Mouse (Mus musculus) forebrain, embryonic 11.5 days (tissue): Measurements from ENCODE around the gene Mark4. TPM values are rescaled to one million over a fixed set of nuclear protein-coding genes. Genes with fewer than 3 reads are reported as not detected.

Source experiments
- ATAC-seq: fragments of 200-750 bp; cut with Nextera tagmentation; replicated peaks from 2 replicates; pipeline ENCODE4 v1.8.0; 2017; ENCODE audit warnings: moderate TSS enrichment; ENCODE audit not compliant: low FRiP score
- DNase-seq: peaks from one replicate; pipeline ENCODE4 v3.0.0-alpha.2; 2017; ENCODE audit warnings: low spot score
- H3K27ac ChIP-seq: fragments of 300-500 bp; sonication (generic); 2 replicates; pipeline ENCODE4 v1.5.1; 2014; ENCODE audit warnings: low read depth, low read length
- H3K27me3 ChIP-seq: fragments of 300-500 bp; sonication (generic); 2 replicates; pipeline ENCODE4 v1.6.1; 2014; ENCODE audit warnings: mild to moderate bottlenecking, low read length, mixed read lengths; ENCODE audit not compliant: control insufficient read depth, insufficient read depth
- H3K36me3 ChIP-seq: fragments of 300-500 bp; sonication (generic); 2 replicates; pipeline ENCODE4 v1.6.1; 2014; ENCODE audit warnings: mild to moderate bottlenecking, low read length, moderate library complexity, mixed read lengths; ENCODE audit not compliant: control insufficient read depth, insufficient read depth
- H3K4me1 ChIP-seq: fragments of 300-500 bp; sonication (generic); replicated peaks from 2 replicates; pipeline ENCODE4 v1.6.1; 2014; ENCODE audit warnings: low read length, mixed read lengths; ENCODE audit not compliant: control insufficient read depth, insufficient read depth
- H3K4me2 ChIP-seq: fragments of 300-500 bp; sonication (generic); 2 replicates; pipeline ENCODE4 v1.6.1; 2014; ENCODE audit warnings: low read depth, mild to moderate bottlenecking, low read length, moderate library complexity, mixed read lengths; ENCODE audit not compliant: severe bottlenecking
- H3K4me3 ChIP-seq: fragments of 300-500 bp; sonication (generic); 2 replicates; pipeline ENCODE4 v1.5.1; 2014; ENCODE audit warnings: low read depth, low read length
- H3K9ac ChIP-seq: fragments of 300-500 bp; sonication (generic); 2 replicates; pipeline ENCODE4 v1.6.1; 2014; ENCODE audit warnings: low read length
- H3K9me3 ChIP-seq: fragments of 300-500 bp; sonication (generic); 2 replicates; pipeline ENCODE4 v1.6.1; 2016; ENCODE audit warnings: low read length, mixed read lengths; ENCODE audit not compliant: control insufficient read depth
- WGBS: fragments of 180-500 bp; shearing (Covaris S2); extraction: QIAGEN DNeasy Blood & Tissue Kit; methylation state at CpG from one replicate; pipeline ENCODE4 v1.1.7; 2014; 5-methylcytosine and 5-hydroxymethylcytosine counted together
- polyA plus RNA-seq: library from polyadenylated mRNA; unstranded; fragments of >200 nt; fragmentation: Nextera tagmentation; extraction: Ambion mirVana; gene quantifications from 2 replicates; pipeline ENCODE4 v1.2.1, GENCODE M21; 2014

Mark4 gene
- polyA plus RNA-seq, 1 experiment from 2014 or later, result 11.0 TPM

GRCm38 (mm10) chr7:19441448-19442091, 17.1 kb downstream of the Mark4 start:
- no peak overlapping the region for H3K4me3 ChIP-seq
- H3K4me1 ChIP-seq, result no peaks in the 10 kb centered on the region
- H3K27me3 ChIP-seq, result no peaks in the 10 kb centered on the region
- ATAC-seq (no peak), DNase-seq (no peak)
- H3K9me3 ChIP-seq, result no peaks in the 10 kb centered on the region
- 91% methylated on average over 9 of the region's 9 CpGs for WGBS
- H3K36me3 ChIP-seq, result peaks cover 3% of the 10 kb centered on the region; the same call in 1 of the 2 replicates
- H3K4me2 ChIP-seq, result no peak overlapping the region
- H3K9ac ChIP-seq, result no peak overlapping the region
- H3K27ac ChIP-seq, result no peak overlapping the region

- no peaks in the 10 kb centered on the region for H3K9me3 ChIP-seq
- no peaks in the 10 kb centered on the region for H3K27me3 ChIP-seq
- WGBS, result 82% methylated on average over 9 of the region's 9 CpGs
- H3K4me3 ChIP-seq, result no peak overlapping the region
- H3K36me3 ChIP-seq, result peaks cover 21% of the 10 kb centered on the region
- DNase-seq (no peak), ATAC-seq (no peak)
- no peak overlapping the region for H3K9ac ChIP-seq
- no peak overlapping the region for H3K4me2 ChIP-seq
- H3K4me1 ChIP-seq, result no peaks in the 10 kb centered on the region
- H3K27ac ChIP-seq, result no peak overlapping the region
Observed at GRCm38 (mm10) chr7:19437048-19437447, 21.6 kb downstream of the Mark4 start.

GRCm38 (mm10) chr7:19436276-19436675, 22.3 kb downstream of the Mark4 start:
- no peak overlapping the region for H3K27ac ChIP-seq
- H3K9ac ChIP-seq, result no peak overlapping the region
- ATAC-seq (no peak), DNase-seq (no peak)
- no peaks in the 10 kb centered on the region for H3K9me3 ChIP-seq
- WGBS, result 98% methylated on average over 2 of the region's 2 CpGs
- no peak overlapping the region for H3K4me3 ChIP-seq
- no peaks in the 10 kb centered on the region for H3K4me1 ChIP-seq
- H3K36me3 ChIP-seq, result peaks cover 24% of the 10 kb centered on the region
- no peaks in the 10 kb centered on the region for H3K27me3 ChIP-seq
- no peak overlapping the region for H3K4me2 ChIP-seq

DNA sequence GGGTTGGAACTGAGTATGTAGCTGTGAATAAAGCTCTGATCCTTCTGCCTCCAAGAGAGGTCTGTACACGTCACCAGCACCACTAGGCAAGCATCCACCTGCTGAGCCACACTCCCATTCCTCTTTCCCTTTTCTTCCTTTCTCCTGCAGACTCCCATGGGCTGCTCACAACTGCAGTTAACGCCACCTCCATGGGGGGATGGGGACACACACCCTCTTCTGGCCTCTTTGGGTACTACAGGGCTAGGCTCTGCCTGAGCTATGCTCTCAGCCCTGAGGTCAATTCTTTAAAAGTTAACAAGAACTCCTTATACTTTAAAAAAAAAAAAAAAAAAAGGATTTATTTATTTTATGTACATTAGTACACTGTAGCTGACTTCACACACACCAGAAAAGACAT, 26.1 kb downstream of the Mark4 start:
- WGBS, result 100% methylated on average over 2 of the region's 2 CpGs
- no peaks in the 10 kb centered on the region for H3K4me1 ChIP-seq
- H3K9ac ChIP-seq, result no peak overlapping the region
- no peak overlapping the region for H3K4me2 ChIP-seq
- peaks cover 33% of the 10 kb centered on the region for H3K36me3 ChIP-seq
- DNase-seq, result no peak
- no peaks in the 10 kb centered on the region for H3K9me3 ChIP-seq
- no peak overlapping the region for H3K27ac ChIP-seq
- no peak for ATAC-seq
- H3K27me3 ChIP-seq, result no peaks in the 10 kb centered on the region
- H3K4me3 ChIP-seq, result no peak overlapping the region

- H3K4me3 ChIP-seq, result no peak overlapping the region
- no peaks in the 10 kb centered on the region for H3K4me1 ChIP-seq
- DNase-seq (no peak), ATAC-seq (no peak)
- H3K27ac ChIP-seq, result no peak overlapping the region
- no peaks in the 10 kb centered on the region for H3K27me3 ChIP-seq
- no peak overlapping the region for H3K4me2 ChIP-seq
- no peak overlapping the region for H3K9ac ChIP-seq
- peaks cover 34% of the 10 kb centered on the region for H3K36me3 ChIP-seq
- no peaks in the 10 kb centered on the region for H3K9me3 ChIP-seq
- WGBS, result 92% methylated on average over 6 of the region's 6 CpGs
Observed at GRCm38 (mm10) chr7:19430402-19430801, 28.2 kb downstream of the Mark4 start.

DNA sequence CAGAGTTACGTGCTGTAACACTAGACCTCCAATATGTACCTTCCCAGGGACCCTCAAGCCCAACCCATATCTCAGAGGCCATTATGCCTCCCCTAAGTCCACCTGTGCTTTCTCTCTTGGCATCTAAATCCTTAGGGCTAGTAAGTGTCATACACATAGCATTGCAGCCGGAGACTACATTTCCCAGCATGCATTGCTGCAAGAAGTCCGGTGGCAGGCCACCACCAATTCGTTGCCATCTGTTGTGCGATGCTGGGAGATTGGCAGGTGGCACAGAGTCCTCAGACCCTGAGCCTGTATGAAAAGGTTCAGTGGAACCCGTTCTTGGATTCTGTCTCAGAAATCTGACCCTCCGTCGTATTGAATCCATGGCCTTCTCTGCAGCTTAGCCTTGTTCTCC, 28.9 kb downstream of the Mark4 start:
- Histone ChIP-seq H3K4me2 (no peak overlapping the region), H3K27ac (no peak overlapping the region), H3K4me1 (no peaks in the 10 kb centered on the region), H3K9me3 (no peaks in the 10 kb centered on the region), H3K27me3 (no peaks in the 10 kb centered on the region), H3K36me3 (peaks cover 34% of the 10 kb centered on the region), H3K4me3 (no peak overlapping the region), H3K9ac (no peak overlapping the region)
- no peak for DNase-seq
- no peak for ATAC-seq
- WGBS, result 73% methylated on average over 8 of the region's 8 CpGs

DNA sequence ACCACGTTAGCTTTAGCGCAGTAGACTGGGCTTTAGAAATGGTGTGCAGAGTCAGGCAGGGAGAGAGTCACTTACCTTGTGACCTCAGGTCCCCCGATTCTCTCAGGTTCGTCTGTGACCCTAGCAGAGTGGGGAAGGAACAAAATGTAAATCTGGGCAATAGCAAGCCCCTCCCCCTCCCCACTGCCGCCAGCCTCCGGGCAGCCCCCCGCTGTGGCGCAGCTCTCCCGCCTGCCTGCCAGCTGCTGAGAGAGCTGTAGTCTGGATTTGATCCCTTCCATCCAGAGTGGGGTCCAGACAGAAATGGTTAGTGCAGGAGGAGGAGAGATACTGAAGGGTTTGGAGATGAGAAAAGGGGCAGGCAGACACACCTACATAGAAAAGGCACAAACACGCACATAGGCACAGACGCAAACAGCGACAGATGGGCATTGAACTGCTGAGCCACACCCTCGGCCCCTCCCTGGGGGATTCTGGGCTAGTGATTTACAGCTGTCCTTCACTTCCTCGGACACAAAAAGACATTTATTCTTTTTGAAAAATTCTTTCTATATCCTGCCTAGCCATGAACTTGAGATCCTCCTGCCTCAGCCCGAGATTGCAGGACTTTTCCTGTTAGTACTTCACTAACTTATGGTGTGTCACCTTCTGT, 30.5 kb downstream of the Mark4 start:
- no peak overlapping the region for H3K9ac ChIP-seq
- no peak overlapping the region for H3K4me2 ChIP-seq
- DNase-seq, result no peak
- H3K27ac ChIP-seq, result no peak overlapping the region
- 74% methylated on average over 15 of the region's 15 CpGs for WGBS
- H3K4me3 ChIP-seq, result no peak overlapping the region
- no peaks in the 10 kb centered on the region; the same call in 1 of the 2 replicates for H3K27me3 ChIP-seq
- H3K36me3 ChIP-seq, result peaks cover 23% of the 10 kb centered on the region
- ATAC-seq, result no peak
- H3K4me1 ChIP-seq, result no peaks in the 10 kb centered on the region
- H3K9me3 ChIP-seq, result no peaks in the 10 kb centered on the region

DNA sequence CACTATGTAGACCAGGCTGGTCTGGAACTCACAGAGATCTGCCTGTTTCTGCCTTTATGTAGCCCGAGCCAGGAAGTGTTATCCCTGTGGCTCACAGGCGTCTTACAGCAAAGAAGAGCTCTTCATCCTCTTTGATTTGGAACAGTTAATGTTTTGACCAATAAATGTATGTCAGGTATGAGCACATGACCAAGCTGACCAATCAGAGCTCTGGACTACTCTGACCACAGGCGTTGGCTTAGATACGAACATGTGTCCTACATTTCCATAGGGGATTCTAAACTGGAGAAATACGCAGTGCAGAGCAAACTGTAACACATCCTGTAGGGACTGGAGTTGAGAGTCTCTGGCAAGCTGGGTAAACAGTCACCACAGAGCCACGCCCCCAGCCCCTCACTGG, 31.7 kb downstream of the Mark4 start:
- DNase-seq (no peak), ATAC-seq (no peak)
- no peaks in the 10 kb centered on the region for H3K4me1 ChIP-seq
- peaks cover 12% of the 10 kb centered on the region; the same call in 1 of the 2 replicates for H3K36me3 ChIP-seq
- H3K27ac ChIP-seq, result no peak overlapping the region
- no peak overlapping the region for H3K9ac ChIP-seq
- 90% methylated on average over 6 of the region's 6 CpGs for WGBS
- no peaks in the 10 kb centered on the region for H3K9me3 ChIP-seq
- no peak overlapping the region for H3K4me2 ChIP-seq
- H3K27me3 ChIP-seq, result peaks cover 1% of the 10 kb centered on the region; the same call in 1 of the 2 replicates
- H3K4me3 ChIP-seq, result no peak overlapping the region

DNA sequence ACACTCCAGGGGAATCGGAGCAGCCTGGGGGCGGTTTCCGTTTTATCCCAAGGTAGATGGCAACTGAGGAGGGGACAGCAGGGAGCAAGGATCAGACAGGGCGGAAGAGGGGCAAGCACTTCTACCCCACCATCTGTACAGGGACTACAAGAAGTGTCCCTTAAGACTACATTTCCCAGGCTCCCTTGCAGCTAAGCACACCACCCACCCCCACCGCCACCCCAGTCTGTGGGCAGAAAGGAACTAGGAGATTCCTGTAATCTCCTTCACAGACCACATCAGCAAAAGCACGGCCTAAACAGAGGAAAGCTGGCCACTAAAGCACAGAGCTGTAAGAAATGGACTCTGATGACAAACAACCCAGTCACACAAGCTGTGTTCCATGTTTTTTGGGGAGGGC, 32.3 kb downstream of the Mark4 start:
- 72% methylated on average over 6 of the region's 6 CpGs for WGBS
- Histone ChIP-seq H3K4me2 (no peak overlapping the region), H3K36me3 (peaks cover 11% of the 10 kb centered on the region; the same call in 1 of the 2 replicates), H3K27me3 (peaks cover 2% of the 10 kb centered on the region; the same call in 1 of the 2 replicates), H3K4me1 (peaks cover 2% of the 10 kb centered on the region; the same call in 1 of the 2 replicates), H3K27ac (no peak overlapping the region), H3K9me3 (no peaks in the 10 kb centered on the region), H3K9ac (no peak overlapping the region), H3K4me3 (no peak overlapping the region)
- DNase-seq (no peak), ATAC-seq (no peak)
